Mouse (Mus musculus) small intestine, adult 2 months (tissue): Measurements from ENCODE around the gene Asl. TPM values are rescaled to one million over a fixed set of nuclear protein-coding genes. Genes with fewer than 3 reads are reported as not detected.

Experiments used
- H3K27ac ChIP-seq: fragments of 200-500 bp; 2 replicates; pipeline ENCODE4 v1.5.1; 2012; ENCODE audit warnings: low read depth, low read length, control low read depth, inconsistent platforms; ENCODE audit not compliant: insufficient read depth
- H3K27me3 ChIP-seq: fragments of 200-500 bp; 2 replicates; pipeline ENCODE4 v1.6.1; 2012; ENCODE audit warnings: mild to moderate bottlenecking, moderate library complexity, low read length, inconsistent platforms; ENCODE audit not compliant: control insufficient read depth, insufficient read depth
- H3K36me3 ChIP-seq: fragments of 200-500 bp; 2 replicates; pipeline ENCODE4 v1.6.1; 2012; ENCODE audit warnings: mild to moderate bottlenecking, low read length, control low read depth, inconsistent platforms; ENCODE audit not compliant: control insufficient read depth, insufficient read depth
- H3K4me1 ChIP-seq: fragments of 200-500 bp; 2 replicates; pipeline ENCODE4 v1.6.1; 2012; ENCODE audit warnings: low read length, inconsistent platforms, mixed read lengths; ENCODE audit not compliant: control insufficient read depth, insufficient read depth, insufficient read length
- H3K4me3 ChIP-seq: fragments of 200-500 bp; 2 replicates; pipeline ENCODE4 v1.5.1; 2012; ENCODE audit warnings: low read depth, mild to moderate bottlenecking, control low read depth, inconsistent platforms, low read length, moderate library complexity
- CTCF ChIP-seq: fragments of 200-500 bp; IDR thresholded peaks from 2 replicates; pipeline ENCODE4 v1.5.1; 2012; ENCODE audit warnings: low read depth, mild to moderate bottlenecking, control low read depth, inconsistent platforms, low read length, moderate library complexity, mixed read lengths; ENCODE audit not compliant: insufficient replicate concordance, insufficient read length; ENCODE audit errors: extremely low read depth
- POLR2A ChIP-seq: fragments of 200-500 bp; IDR thresholded peaks from 2 replicates; pipeline ENCODE4 v1.6.1; 2012; ENCODE audit warnings: low read depth, mild to moderate bottlenecking, control low read depth, inconsistent platforms, low read length, moderate library complexity
- WGBS: fragments of 180-500 bp; shearing (Covaris S2); methylation state at CpG from one replicate; pipeline ENCODE4 v1.1.7; 2018; 5-methylcytosine and 5-hydroxymethylcytosine counted together
- polyA plus RNA-seq: library from polyadenylated mRNA; depleted of rRNA; stranded (reverse); fragments of >200 nt; gene quantifications from 2 replicates; pipeline ENCODE4 v1.2.3, GENCODE M21; 2012

The Asl gene
- polyA plus RNA-seq, 1 experiment, result 54.6 TPM

- no peak overlapping the region for H3K27ac ChIP-seq
- WGBS, result 91% methylated on average over 14 of the region's 14 CpGs
- no peaks in the 10 kb centered on the region for H3K4me1 ChIP-seq
- no peak for TF ChIP-seq POLR2A
- no peak for TF ChIP-seq CTCF
- peaks cover 10% of the 10 kb centered on the region for H3K36me3 ChIP-seq
- no peaks in the 10 kb centered on the region for H3K27me3 ChIP-seq
- no peak overlapping the region for H3K4me3 ChIP-seq
These were observed 35.7 kb downstream of the Asl start for GRCm38 (mm10) chr5:129993374-129993773.

DNA sequence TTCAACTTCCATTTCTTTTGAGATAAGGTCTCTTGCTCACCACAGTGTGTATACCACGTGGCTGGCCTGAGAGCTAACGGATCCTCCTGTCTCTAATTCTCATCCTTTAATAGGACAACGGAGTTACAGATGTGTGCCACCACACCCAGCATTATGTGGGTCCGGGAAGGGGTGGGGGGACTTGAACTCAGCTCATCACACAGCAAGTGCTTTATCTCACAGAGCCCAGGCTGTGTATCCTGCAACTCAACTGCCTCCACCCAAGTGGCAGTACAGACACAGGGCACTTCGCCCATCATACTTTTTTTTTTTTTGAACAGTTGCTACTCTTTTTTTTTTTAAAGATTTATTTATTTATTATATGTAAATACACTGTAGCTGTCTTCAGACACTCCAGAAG, 37.1 kb downstream of the Asl start:
- H3K4me3 ChIP-seq, result no peak overlapping the region
- peaks cover 10% of the 10 kb centered on the region for H3K36me3 ChIP-seq
- H3K4me1 ChIP-seq, result no peaks in the 10 kb centered on the region
- no peak for TF ChIP-seq CTCF
- TF ChIP-seq POLR2A, result no peak
- WGBS, result 91% methylated on average over 5 of the region's 5 CpGs
- no peak overlapping the region for H3K27ac ChIP-seq
- no peaks in the 10 kb centered on the region for H3K27me3 ChIP-seq

DNA sequence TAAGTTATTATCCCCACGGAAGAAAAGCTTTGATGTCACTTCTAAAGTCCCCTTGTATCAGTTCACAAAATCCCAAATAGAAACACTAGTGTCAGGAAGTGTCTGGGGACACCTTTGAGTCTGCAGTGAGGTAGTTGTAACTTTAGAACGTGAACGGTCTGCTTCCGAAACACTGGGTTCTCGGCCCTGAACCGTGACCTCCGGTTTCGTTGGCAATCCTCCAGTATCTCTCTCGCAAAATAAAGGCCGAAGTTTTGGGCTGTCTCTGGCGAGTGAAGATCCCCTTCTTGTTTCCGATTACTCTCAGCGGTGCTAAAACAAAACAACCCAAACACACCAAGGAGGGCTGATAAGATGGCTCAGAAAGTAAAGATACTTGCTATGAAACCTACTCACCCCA, 39.7 kb downstream of the Asl start:
- TF ChIP-seq POLR2A (no peak), CTCF (no peak)
- 82% methylated on average over 13 of the region's 13 CpGs for WGBS
- Histone ChIP-seq H3K4me3 (no peak overlapping the region), H3K36me3 (peaks cover 8% of the 10 kb centered on the region), H3K27ac (no peak overlapping the region), H3K4me1 (no peaks in the 10 kb centered on the region), H3K27me3 (no peaks in the 10 kb centered on the region)

DNA sequence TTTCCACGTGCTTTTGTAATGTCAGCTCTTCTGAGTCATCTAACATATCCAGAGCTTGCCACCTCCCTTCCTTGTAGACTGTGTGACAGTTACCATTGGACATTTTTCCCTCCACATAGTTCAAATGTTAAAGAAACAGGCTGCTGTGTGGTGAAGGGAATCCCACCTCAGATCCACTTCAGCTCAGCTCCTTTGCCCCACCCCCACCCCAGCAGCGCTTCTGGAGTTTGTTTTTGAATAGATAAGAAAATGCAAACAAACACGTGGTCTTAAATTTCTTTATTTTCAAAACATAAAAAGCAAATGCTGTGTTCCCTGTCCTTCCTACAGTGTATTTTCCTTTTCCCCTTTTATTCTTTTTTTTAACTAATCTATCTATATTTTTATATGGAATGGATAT, 48.8 kb downstream of the Asl start:
- no peak overlapping the region for H3K4me3 ChIP-seq
- no peaks in the 10 kb centered on the region for H3K27me3 ChIP-seq
- peaks cover 9% of the 10 kb centered on the region for H3K36me3 ChIP-seq
- WGBS, result 60% methylated on average over 3 of the region's 3 CpGs
- TF ChIP-seq CTCF, result no peak
- no peak for TF ChIP-seq POLR2A
- H3K4me1 ChIP-seq, result peaks cover under 1% of the 10 kb centered on the region; the same call in 1 of the 2 replicates
- no peak overlapping the region for H3K27ac ChIP-seq

GRCm38 (mm10) chr5:129978608-129979007, 50.4 kb downstream of the Asl start:
- Histone ChIP-seq H3K4me1 (peaks cover 5% of the 10 kb centered on the region; the same call in 1 of the 2 replicates), H3K36me3 (peaks cover 6% of the 10 kb centered on the region; the same call in 1 of the 2 replicates), H3K27me3 (no peaks in the 10 kb centered on the region), H3K4me3 (no peak overlapping the region), H3K27ac (peak overlapping the region; percentile 64; the same call in 1 of the 2 replicates)
- no peak for TF ChIP-seq POLR2A
- TF ChIP-seq CTCF, result no peak
- WGBS, result 56% methylated on average over 5 of the region's 5 CpGs

GRCm38 (mm10) chr5:129977768-129978167, 51.3 kb downstream of the Asl start:
- WGBS, result 93% methylated on average over 4 of the region's 4 CpGs
- Histone ChIP-seq H3K27ac (no peak overlapping the region), H3K36me3 (peaks cover 2% of the 10 kb centered on the region; the same call in 1 of the 2 replicates), H3K4me1 (peaks cover 5% of the 10 kb centered on the region; the same call in 1 of the 2 replicates), H3K27me3 (no peaks in the 10 kb centered on the region), H3K4me3 (no peak overlapping the region)
- TF ChIP-seq CTCF (no peak), POLR2A (no peak)

DNA sequence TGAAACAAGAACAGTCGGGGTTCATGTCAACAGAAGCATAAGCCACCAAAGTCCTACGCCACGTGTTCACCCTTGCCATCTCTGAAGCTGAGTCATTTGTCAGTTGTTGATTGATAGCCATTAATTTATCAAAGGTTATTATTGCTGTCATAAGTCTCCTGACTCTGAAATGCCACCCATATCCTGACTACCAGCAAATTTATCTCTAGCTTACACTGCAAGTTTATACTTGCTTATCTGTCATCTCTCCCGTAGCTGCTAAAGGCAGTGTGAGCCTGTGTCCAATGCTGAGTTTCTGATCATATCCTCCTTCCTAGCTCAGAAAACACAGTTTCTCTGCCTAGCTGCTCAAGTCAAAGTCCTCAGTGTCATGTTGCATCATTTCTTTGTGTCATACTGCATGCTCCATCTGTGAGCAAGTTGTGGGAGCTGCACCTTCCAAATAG, 54.2 kb downstream of the Asl start:
- 34% methylated on average over 4 of the region's 4 CpGs for WGBS
- TF ChIP-seq POLR2A (no peak), CTCF (no peak)
- Histone ChIP-seq H3K27ac (peak overlapping the region; percentile 14; the same call in 1 of the 2 replicates), H3K36me3 (peaks cover 5% of the 10 kb centered on the region), H3K4me1 (peaks cover 5% of the 10 kb centered on the region; the same call in 1 of the 2 replicates), H3K27me3 (no peaks in the 10 kb centered on the region), H3K4me3 (no peak overlapping the region)

GRCm38 (mm10) chr5:129974354-129974753, 54.7 kb downstream of the Asl start:
- TF ChIP-seq CTCF (no peak), POLR2A (no peak)
- 87% methylated on average over 4 of the region's 4 CpGs for WGBS
- peak overlapping the region; percentile 58; the same call in 1 of the 2 replicates for H3K27ac ChIP-seq
- H3K36me3 ChIP-seq, result peaks cover 5% of the 10 kb centered on the region
- no peak overlapping the region for H3K4me3 ChIP-seq
- peaks cover 5% of the 10 kb centered on the region; the same call in 1 of the 2 replicates for H3K4me1 ChIP-seq
- H3K27me3 ChIP-seq, result no peaks in the 10 kb centered on the region
